Mouse (Mus musculus): ENCODE data around the gene Jdp2. TPM values are rescaled to one million over a fixed set of nuclear protein-coding genes. Genes with fewer than 3 reads are reported as not detected.

Gene Jdp2
- polyA plus RNA-seq, 1 experiment from 2014 or later, result 0.36 TPM

- peak; percentile 92 for ATAC-seq
- 14% methylated on average over 10 of the region's 10 CpGs for WGBS
- Histone ChIP-seq H3K4me1 (ENCODE audit: control insufficient read depth, insufficient read depth, low read length) (peaks cover 7% of the 10 kb centered on the region; the same call in 1 of the 2 replicates), H3K27ac (ENCODE audit: low read length) (peak overlapping the region; percentile 41), H3K4me3 (ENCODE audit: low read depth, low read length) (no peak overlapping the region), H3K9ac (ENCODE audit: low read depth, low read length) (no peak overlapping the region; the same call in 1 of the 2 replicates), H3K27me3 (ENCODE audit: control insufficient read depth, insufficient read depth, low read depth, low read length) (no peaks in the 10 kb centered on the region), H3K4me2 (ENCODE audit: low read length) (peak overlapping the region; percentile 34), H3K36me3 (ENCODE audit: control insufficient read depth, insufficient read depth, low read length) (no peaks in the 10 kb centered on the region), H3K9me3 (replicated peaks; ENCODE audit: control insufficient read depth, low read length, poor library complexity, severe bottlenecking) (no peaks in the 10 kb centered on the region)
Observed at GRCm38 (mm10) chr12:85572047-85572475, 26.8 kb upstream of the Jdp2 start.

- Histone ChIP-seq H3K4me2 (ENCODE audit: low read length) (no peak overlapping the region), H3K9ac (ENCODE audit: low read depth, low read length) (no peak overlapping the region), H3K27ac (ENCODE audit: low read length) (no peak overlapping the region), H3K9me3 (replicated peaks; ENCODE audit: control insufficient read depth, low read length, poor library complexity, severe bottlenecking) (no peaks in the 10 kb centered on the region), H3K27me3 (ENCODE audit: control insufficient read depth, insufficient read depth, low read depth, low read length) (no peaks in the 10 kb centered on the region), H3K4me3 (ENCODE audit: low read depth, low read length) (no peak overlapping the region), H3K36me3 (ENCODE audit: control insufficient read depth, insufficient read depth, low read length) (no peaks in the 10 kb centered on the region), H3K4me1 (ENCODE audit: control insufficient read depth, insufficient read depth, low read length) (peaks cover 7% of the 10 kb centered on the region; the same call in 1 of the 2 replicates)
- no peak for ATAC-seq
- WGBS, result 88% methylated on average over 6 of the region's 6 CpGs
Observed at GRCm38 (mm10) chr12:85574806-85575495, 23.9 kb upstream of the Jdp2 start.

- Histone ChIP-seq H3K4me1 (ENCODE audit: control insufficient read depth, insufficient read depth, low read length) (peaks cover 7% of the 10 kb centered on the region; the same call in 1 of the 2 replicates), H3K9me3 (replicated peaks; ENCODE audit: control insufficient read depth, low read length, poor library complexity, severe bottlenecking) (no peaks in the 10 kb centered on the region), H3K36me3 (ENCODE audit: control insufficient read depth, insufficient read depth, low read length) (no peaks in the 10 kb centered on the region), H3K27me3 (ENCODE audit: control insufficient read depth, insufficient read depth, low read depth, low read length) (no peaks in the 10 kb centered on the region), H3K4me3 (ENCODE audit: low read depth, low read length) (no peak overlapping the region), H3K4me2 (ENCODE audit: low read length) (no peak overlapping the region), H3K27ac (ENCODE audit: low read length) (no peak overlapping the region), H3K9ac (ENCODE audit: low read depth, low read length) (no peak overlapping the region)
- no peak for ATAC-seq
- WGBS, result 90% methylated on average over 4 of the region's 4 CpGs
Observed at GRCm38 (mm10) chr12:85575496-85575840, 23.4 kb upstream of the Jdp2 start.

- Histone ChIP-seq H3K4me2 (ENCODE audit: low read length) (peak overlapping the region; percentile 37), H3K27ac (ENCODE audit: low read length) (peak overlapping the region; percentile 83), H3K27me3 (ENCODE audit: control insufficient read depth, insufficient read depth, low read depth, low read length) (no peaks in the 10 kb centered on the region), H3K36me3 (ENCODE audit: control insufficient read depth, insufficient read depth, low read length) (no peaks in the 10 kb centered on the region), H3K4me3 (ENCODE audit: low read depth, low read length) (no peak overlapping the region; the same call in 1 of the 2 replicates), H3K9me3 (replicated peaks; ENCODE audit: control insufficient read depth, low read length, poor library complexity, severe bottlenecking) (no peaks in the 10 kb centered on the region), H3K4me1 (ENCODE audit: control insufficient read depth, insufficient read depth, low read length) (peaks cover 15% of the 10 kb centered on the region), H3K9ac (ENCODE audit: low read depth, low read length) (peak overlapping the region; percentile 22)
- ATAC-seq, result peak; percentile 87
- WGBS, result 24% methylated on average over 15 of the region's 15 CpGs
Observed at GRCm38 (mm10) chr12:85581261-85582066, 17.4 kb upstream of the Jdp2 start.

- Histone ChIP-seq H3K36me3 (ENCODE audit: control insufficient read depth, insufficient read depth, low read length) (no peaks in the 10 kb centered on the region), H3K27me3 (ENCODE audit: control insufficient read depth, insufficient read depth, low read depth, low read length) (no peaks in the 10 kb centered on the region), H3K9me3 (replicated peaks; ENCODE audit: control insufficient read depth, low read length, poor library complexity, severe bottlenecking) (no peaks in the 10 kb centered on the region), H3K9ac (ENCODE audit: low read depth, low read length) (no peak overlapping the region), H3K27ac (ENCODE audit: low read length) (peak overlapping the region; percentile 83), H3K4me1 (ENCODE audit: control insufficient read depth, insufficient read depth, low read length) (peaks cover 15% of the 10 kb centered on the region), H3K4me2 (ENCODE audit: low read length) (no peak overlapping the region), H3K4me3 (ENCODE audit: low read depth, low read length) (no peak overlapping the region)
- no peak; the same call in 1 of the 2 replicates for ATAC-seq
- 72% methylated on average over 5 of the region's 5 CpGs for WGBS
Observed at GRCm38 (mm10) chr12:85582067-85582316, 16.8 kb upstream of the Jdp2 start.

GRCm38 (mm10) chr12:85585761-85586258 is 13.0 kb upstream of the Jdp2 start:
- no peak overlapping the region for H3K9ac ChIP-seq (ENCODE audit: low read depth, low read length)
- no peak overlapping the region for H3K27ac ChIP-seq (ENCODE audit: low read length)
- ATAC-seq, result no peak
- no peak overlapping the region for H3K4me2 ChIP-seq (ENCODE audit: low read length)
- WGBS, result 71% methylated on average over 11 of the region's 11 CpGs
- H3K9me3 ChIP-seq (replicated peaks; ENCODE audit: control insufficient read depth, low read length, poor library complexity, severe bottlenecking), result no peaks in the 10 kb centered on the region
- H3K27me3 ChIP-seq (ENCODE audit: control insufficient read depth, insufficient read depth, low read depth, low read length), result no peaks in the 10 kb centered on the region
- peaks cover 15% of the 10 kb centered on the region for H3K4me1 ChIP-seq (ENCODE audit: control insufficient read depth, insufficient read depth, low read length)
- no peaks in the 10 kb centered on the region for H3K36me3 ChIP-seq (ENCODE audit: control insufficient read depth, insufficient read depth, low read length)
- H3K4me3 ChIP-seq (ENCODE audit: low read depth, low read length), result no peak overlapping the region

GRCm38 (mm10) chr12:85589870-85590382 is 8.9 kb upstream of the Jdp2 start:
- 75% methylated on average over 5 of the region's 5 CpGs for WGBS
- H3K9me3 ChIP-seq (replicated peaks; ENCODE audit: control insufficient read depth, low read length, poor library complexity, severe bottlenecking), result no peaks in the 10 kb centered on the region
- H3K36me3 ChIP-seq (ENCODE audit: control insufficient read depth, insufficient read depth, low read length), result no peaks in the 10 kb centered on the region
- H3K4me2 ChIP-seq (ENCODE audit: low read length), result no peak overlapping the region
- no peak for ATAC-seq
- no peak overlapping the region for H3K9ac ChIP-seq (ENCODE audit: low read depth, low read length)
- no peak overlapping the region for H3K27ac ChIP-seq (ENCODE audit: low read length)
- H3K4me1 ChIP-seq (ENCODE audit: control insufficient read depth, insufficient read depth, low read length), result no peaks in the 10 kb centered on the region
- no peaks in the 10 kb centered on the region for H3K27me3 ChIP-seq (ENCODE audit: control insufficient read depth, insufficient read depth, low read depth, low read length)
- H3K4me3 ChIP-seq (ENCODE audit: low read depth, low read length), result no peak overlapping the region

GRCm38 (mm10) chr12:85592943-85593342 is 5.9 kb upstream of the Jdp2 start:
- Histone ChIP-seq H3K4me2 (ENCODE audit: low read length) (no peak overlapping the region), H3K36me3 (ENCODE audit: control insufficient read depth, insufficient read depth, low read length) (no peaks in the 10 kb centered on the region), H3K27ac (ENCODE audit: low read length) (no peak overlapping the region), H3K4me1 (ENCODE audit: control insufficient read depth, insufficient read depth, low read length) (peaks cover 4% of the 10 kb centered on the region; the same call in 1 of the 2 replicates), H3K27me3 (ENCODE audit: control insufficient read depth, insufficient read depth, low read depth, low read length) (no peaks in the 10 kb centered on the region), H3K4me3 (ENCODE audit: low read depth, low read length) (no peak overlapping the region), H3K9ac (ENCODE audit: low read depth, low read length) (no peak overlapping the region), H3K9me3 (replicated peaks; ENCODE audit: control insufficient read depth, low read length, poor library complexity, severe bottlenecking) (no peaks in the 10 kb centered on the region)
- WGBS, result 88% methylated on average over 8 of the region's 9 CpGs
- no peak for ATAC-seq

- H3K9ac ChIP-seq (ENCODE audit: low read depth, low read length), result no peak overlapping the region
- no peak overlapping the region for H3K4me3 ChIP-seq (ENCODE audit: low read depth, low read length)
- H3K4me1 ChIP-seq (ENCODE audit: control insufficient read depth, insufficient read depth, low read length), result peaks cover 10% of the 10 kb centered on the region; the same call in 1 of the 2 replicates
- no peaks in the 10 kb centered on the region for H3K9me3 ChIP-seq (replicated peaks; ENCODE audit: control insufficient read depth, low read length, poor library complexity, severe bottlenecking)
- 82% methylated on average over 2 of the region's 2 CpGs for WGBS
- no peaks in the 10 kb centered on the region for H3K27me3 ChIP-seq (ENCODE audit: control insufficient read depth, insufficient read depth, low read depth, low read length)
- no peak for ATAC-seq
- no peak overlapping the region for H3K27ac ChIP-seq (ENCODE audit: low read length)
- no peak overlapping the region for H3K4me2 ChIP-seq (ENCODE audit: low read length)
- H3K36me3 ChIP-seq (ENCODE audit: control insufficient read depth, insufficient read depth, low read length), result no peaks in the 10 kb centered on the region
Observed at GRCm38 (mm10) chr12:85594390-85594789, 4.4 kb upstream of the Jdp2 start.
